Mouse (Mus musculus): ENCODE measurements at regions not wholly inside any gene's neighbourhood (a gene's known extent, or its start where the extent isn't known, plus 50 kb on each side); places are given as distances from the start of the nearest gene placed in this dataset.

GRCm38 (mm10) chr6:31615426-31615970 is 51.7 kb upstream of the Podxl start:
- no peak overlapping the region for H3K4me2 ChIP-seq
- ATAC-seq (replicated peaks): no peak

GRCm38 (mm10) chr6:31614563-31614962 is 50.8 kb upstream of the Podxl start:
- Histone ChIP-seq H3K4me1 (no peaks in the 10 kb centered on the region), H3K27ac (no peak overlapping the region), H3K36me3 (replicated peaks) (no peaks in the 10 kb centered on the region), H3K9ac (no peak overlapping the region), H3K27me3 (replicated peaks) (no peaks in the 10 kb centered on the region), H3K4me3 (no peak overlapping the region), H3K9me3 (no peaks in the 10 kb centered on the region), H3K4me2 (no peak overlapping the region)
- 94% methylated on average over 4 of the region's 4 CpGs for WGBS
- no peak for ATAC-seq (replicated peaks)

More at GRCm38 (mm10) chr6:31615426-31615970, 51.7 kb upstream of the Podxl start:
- H3K9ac ChIP-seq: no peak overlapping the region
- WGBS: 82% methylated on average over 4 of the region's 4 CpGs
- H3K4me3 ChIP-seq: no peak overlapping the region
- H3K4me1 ChIP-seq: no peaks in the 10 kb centered on the region
- no peak overlapping the region for H3K27ac ChIP-seq
- H3K36me3 ChIP-seq (replicated peaks): no peaks in the 10 kb centered on the region
- no peaks in the 10 kb centered on the region for H3K9me3 ChIP-seq
- H3K27me3 ChIP-seq (replicated peaks): no peaks in the 10 kb centered on the region

DNA sequence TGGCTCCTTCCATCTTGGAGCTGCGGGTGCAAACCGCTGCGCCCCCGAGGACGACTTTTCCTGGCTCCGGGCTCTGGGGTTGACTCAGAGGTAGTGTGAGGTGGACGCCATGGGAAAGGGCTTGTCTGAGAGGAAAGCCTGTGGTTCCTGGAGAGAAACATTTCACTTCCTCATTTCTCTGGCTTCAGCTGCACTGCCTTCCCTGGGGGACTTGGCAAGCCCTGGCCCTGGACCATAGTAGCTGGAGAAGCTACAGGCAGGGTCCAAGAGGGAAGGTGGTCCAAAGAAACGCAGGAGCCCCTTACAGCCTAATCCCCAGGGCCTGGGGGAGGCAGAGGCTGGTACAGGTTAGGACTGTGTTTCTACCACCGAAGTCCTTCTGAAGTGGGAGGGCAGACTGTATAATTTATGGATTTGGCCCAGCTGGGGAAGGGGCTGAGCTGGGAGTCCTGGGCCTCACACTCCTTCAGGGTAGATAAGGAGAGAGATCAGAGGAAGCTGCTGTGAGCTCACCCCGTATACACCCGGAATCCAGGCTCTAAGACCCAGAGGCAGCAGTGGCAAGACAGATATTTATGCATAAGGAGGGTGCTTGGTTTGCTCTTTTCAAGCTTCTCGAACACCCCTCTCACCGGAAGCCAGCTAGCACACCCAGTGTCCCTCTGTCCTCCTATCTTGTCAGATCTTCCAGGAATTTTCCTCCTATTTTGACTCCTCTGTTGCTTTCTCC is 50.0 kb upstream of the Podxl start:
- no peaks in the 10 kb centered on the region for H3K27me3 ChIP-seq (replicated peaks)
- no peak overlapping the region for H3K4me3 ChIP-seq
- no peak for ATAC-seq (replicated peaks)
- H3K36me3 ChIP-seq (replicated peaks): no peaks in the 10 kb centered on the region
- no peaks in the 10 kb centered on the region for H3K9me3 ChIP-seq
- H3K9ac ChIP-seq: no peak overlapping the region
- no peak overlapping the region for H3K4me2 ChIP-seq
- no peak overlapping the region for H3K27ac ChIP-seq
- no peaks in the 10 kb centered on the region for H3K4me1 ChIP-seq
- 76% methylated on average over 13 of the region's 13 CpGs for WGBS
